Mouse (Mus musculus) embryonic facial prominence, embryonic 10.5 days (tissue): ENCODE measurements at regions not wholly inside any gene's neighbourhood (a gene's known extent, or its start where the extent isn't known, plus 50 kb on each side); places are given as distances from the start of the nearest gene placed in this dataset.

ENCODE experiments used
- DNase-seq: peaks from one replicate; pipeline ENCODE4 v3.0.0-alpha.2; 2017; ENCODE audit warnings: low spot score
- H3K27ac ChIP-seq: fragments of 300-500 bp; sonication (generic); replicated peaks from 2 replicates; pipeline ENCODE4 v1.5.1; 2016; ENCODE audit warnings: mild to moderate bottlenecking
- H3K27me3 ChIP-seq: fragments of 300-500 bp; sonication (generic); replicated peaks from 2 replicates; pipeline ENCODE4 v1.6.1; 2016; ENCODE audit warnings: low read depth, mild to moderate bottlenecking; ENCODE audit not compliant: poor library complexity, severe bottlenecking
- H3K36me3 ChIP-seq: fragments of 300-500 bp; sonication (generic); replicated peaks from 2 replicates; pipeline ENCODE4 v1.6.1; 2016; ENCODE audit warnings: mild to moderate bottlenecking, moderate library complexity
- H3K4me1 ChIP-seq: fragments of 300-500 bp; sonication (generic); 2 replicates; pipeline ENCODE4 v1.6.1; 2016
- H3K4me3 ChIP-seq: fragments of 300-500 bp; sonication (generic); 2 replicates; pipeline ENCODE4 v1.5.1; 2016; ENCODE audit warnings: mild to moderate bottlenecking, moderate library complexity
- H3K9me3 ChIP-seq: fragments of 300-500 bp; sonication (generic); 2 replicates; pipeline ENCODE4 v1.6.1; 2016; ENCODE audit warnings: mild to moderate bottlenecking
- WGBS: fragments of 180-500 bp; shearing (Covaris S2); methylation state at CpG from one replicate; pipeline ENCODE4 v1.1.7; 2016; 5-methylcytosine and 5-hydroxymethylcytosine counted together

- DNase-seq = no peak
- Histone ChIP-seq H3K36me3 (no peaks in the 10 kb centered on the region), H3K4me3 (no peak overlapping the region), H3K27ac (no peak overlapping the region), H3K4me1 (peaks cover 4% of the 10 kb centered on the region; the same call in 1 of the 2 replicates), H3K9me3 (no peaks in the 10 kb centered on the region), H3K27me3 (no peaks in the 10 kb centered on the region)
- 42% methylated on average over 5 of the region's 5 CpGs for WGBS
These were observed 642.3 kb downstream of the Stpg2 start for GRCm38 (mm10) chr3:139847826-139848225.

GRCm38 (mm10) chr3:139859966-139860635, 654.6 kb downstream of the Stpg2 start:
- H3K27ac ChIP-seq = peak overlapping the region; percentile 86
- peaks cover 24% of the 10 kb centered on the region for H3K4me1 ChIP-seq
- no peaks in the 10 kb centered on the region for H3K27me3 ChIP-seq
- no peaks in the 10 kb centered on the region for H3K36me3 ChIP-seq
- DNase-seq = peak; percentile 72
- 37% methylated on average over 16 of the region's 16 CpGs for WGBS
- peak overlapping the region; percentile 35 for H3K4me3 ChIP-seq
- no peaks in the 10 kb centered on the region for H3K9me3 ChIP-seq

DNA sequence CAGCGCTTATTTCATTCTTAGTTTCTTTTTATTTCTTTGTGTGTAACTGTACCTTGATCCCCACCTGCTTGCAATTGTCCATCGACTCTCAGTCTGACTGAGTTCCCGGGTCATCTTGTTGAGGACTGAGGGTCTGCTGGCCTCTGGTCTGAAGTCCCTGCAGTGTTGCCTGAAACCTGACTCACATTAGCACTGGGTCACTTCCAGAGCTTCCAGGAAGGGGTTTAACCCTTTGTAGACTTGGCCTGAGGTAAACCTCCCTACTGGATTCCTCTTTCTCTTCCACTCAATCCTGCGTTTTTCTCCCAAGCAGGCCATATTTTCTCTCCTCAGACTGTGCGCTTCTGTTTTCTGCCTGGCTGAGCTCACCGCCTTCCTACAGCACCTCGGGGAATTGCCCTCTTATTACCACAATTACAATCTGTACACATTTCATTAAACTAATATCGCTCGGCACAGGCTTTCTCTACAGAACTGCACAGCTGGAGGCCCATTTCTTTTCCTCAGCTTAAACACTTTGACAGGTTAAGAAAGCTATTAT, 655.4 kb downstream of the Stpg2 start:
- Histone ChIP-seq H3K9me3 (no peaks in the 10 kb centered on the region), H3K27me3 (no peaks in the 10 kb centered on the region), H3K4me1 (peaks cover 24% of the 10 kb centered on the region), H3K36me3 (no peaks in the 10 kb centered on the region), H3K27ac (peak overlapping the region; percentile 86), H3K4me3 (peak overlapping the region; percentile 35)
- WGBS = 17% methylated on average over 9 of the region's 9 CpGs
- DNase-seq = peak; percentile 72

DNA sequence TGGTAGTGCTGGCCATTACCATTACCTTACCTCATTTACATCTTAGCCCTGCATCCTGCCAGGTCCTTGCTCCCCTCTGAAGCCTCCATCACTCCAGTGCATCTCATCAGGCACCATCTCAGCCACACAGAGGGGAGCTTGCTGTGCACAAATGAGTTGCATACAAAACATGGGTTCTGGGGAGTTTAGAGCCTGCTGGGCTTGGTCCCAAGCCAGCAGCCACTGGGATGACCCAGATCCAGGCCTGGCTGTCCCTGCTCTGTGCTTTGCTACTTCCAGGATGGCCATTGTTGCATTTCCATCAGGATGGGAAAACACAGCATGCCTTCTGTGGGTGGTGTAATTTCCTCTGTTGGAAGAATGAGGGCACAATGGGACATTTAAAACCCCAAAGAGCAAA, 660.8 kb downstream of the Stpg2 start:
- Histone ChIP-seq H3K4me1 (peaks cover 5% of the 10 kb centered on the region), H3K27ac (0 out of 2 replicates have a peak overlapping the region, but pooled peaks have one; percentile 5)

GRCm38 (mm10) chr3:139867030-139867429, 661.5 kb downstream of the Stpg2 start:
- DNase-seq = no peak
- Histone ChIP-seq H3K4me1 (no peaks in the 10 kb centered on the region), H3K27ac (no peak overlapping the region), H3K36me3 (no peaks in the 10 kb centered on the region), H3K9me3 (no peaks in the 10 kb centered on the region), H3K27me3 (no peaks in the 10 kb centered on the region), H3K4me3 (no peak overlapping the region)
- 87% methylated on average over 4 of the region's 4 CpGs for WGBS

More for the DNA sequence above, 660.8 kb downstream of the Stpg2 start:
- Histone ChIP-seq H3K36me3 (no peaks in the 10 kb centered on the region), H3K9me3 (no peaks in the 10 kb centered on the region), H3K4me3 (no peak overlapping the region), H3K27me3 (no peaks in the 10 kb centered on the region)
- no peak for DNase-seq

GRCm38 (mm10) chr3:139867499-139867898, 662.0 kb downstream of the Stpg2 start:
- H3K27me3 ChIP-seq = no peaks in the 10 kb centered on the region
- 79% methylated on average over 3 of the region's 3 CpGs for WGBS

GRCm38 (mm10) chr3:139869779-139870178, 664.3 kb downstream of the Stpg2 start:
- H3K36me3 ChIP-seq = no peaks in the 10 kb centered on the region
- no peaks in the 10 kb centered on the region for H3K4me1 ChIP-seq
- no peak overlapping the region for H3K4me3 ChIP-seq
- WGBS = 87% methylated on average over 3 of the region's 3 CpGs
- DNase-seq = no peak
- H3K27me3 ChIP-seq = no peaks in the 10 kb centered on the region
- H3K27ac ChIP-seq = no peak overlapping the region
- no peaks in the 10 kb centered on the region for H3K9me3 ChIP-seq

More at GRCm38 (mm10) chr3:139867499-139867898, 662.0 kb downstream of the Stpg2 start:
- no peaks in the 10 kb centered on the region for H3K36me3 ChIP-seq
- DNase-seq = no peak
- no peaks in the 10 kb centered on the region for H3K4me1 ChIP-seq
- no peak overlapping the region for H3K27ac ChIP-seq
- no peak overlapping the region for H3K4me3 ChIP-seq
- H3K9me3 ChIP-seq = no peaks in the 10 kb centered on the region

DNA sequence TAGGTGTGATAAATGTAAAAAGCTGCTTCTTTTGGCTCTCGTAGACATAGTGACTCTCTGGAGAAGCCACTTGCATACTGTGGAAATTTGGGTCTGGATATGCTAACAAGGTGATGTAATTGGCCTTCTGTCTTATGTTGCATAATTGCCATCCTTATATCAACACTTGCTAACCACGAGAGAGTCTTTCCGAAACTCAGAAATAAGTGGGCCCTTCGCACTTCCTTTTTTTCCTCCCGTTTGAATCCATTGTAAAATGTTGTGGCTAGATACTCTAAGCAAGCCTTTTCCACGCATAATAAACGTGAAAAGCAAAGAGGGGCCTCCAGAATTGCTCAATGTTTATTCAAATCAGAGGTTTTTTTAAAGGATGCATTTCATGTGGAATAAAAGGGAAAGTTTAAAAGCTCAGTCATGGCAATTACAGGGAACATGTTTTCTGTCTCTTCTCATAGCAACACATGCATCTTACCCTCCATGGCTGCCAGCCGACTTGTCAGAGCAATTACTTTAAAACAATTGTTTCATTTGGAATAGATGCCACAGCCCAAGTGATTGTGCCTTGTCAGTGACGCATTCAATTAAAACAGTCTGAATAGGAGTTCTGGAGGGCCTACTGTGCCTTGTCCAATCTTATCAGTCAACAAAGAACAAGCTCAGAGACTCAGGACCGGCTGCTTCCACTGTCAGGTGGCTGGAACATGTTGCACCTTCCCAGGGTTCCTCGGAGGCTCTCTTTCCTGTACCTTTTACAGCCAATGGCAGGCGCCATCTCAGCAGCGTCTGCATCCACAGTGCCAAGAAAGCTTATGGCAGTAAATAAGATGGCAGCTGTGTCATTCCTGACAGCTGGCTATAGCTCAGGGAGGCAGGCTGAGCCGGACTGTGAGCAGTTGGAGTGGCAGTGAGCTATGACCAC, 680.7 kb downstream of the Stpg2 start:
- DNase-seq = no peak
- no peaks in the 10 kb centered on the region for H3K9me3 ChIP-seq
- peaks cover 8% of the 10 kb centered on the region for H3K4me1 ChIP-seq
- no peak overlapping the region for H3K4me3 ChIP-seq
- no peaks in the 10 kb centered on the region for H3K36me3 ChIP-seq
- H3K27ac ChIP-seq = peak overlapping the region; percentile 57; the same call in 1 of the 2 replicates
- 66% methylated on average over 14 of the region's 14 CpGs for WGBS
- H3K27me3 ChIP-seq = no peaks in the 10 kb centered on the region

DNA sequence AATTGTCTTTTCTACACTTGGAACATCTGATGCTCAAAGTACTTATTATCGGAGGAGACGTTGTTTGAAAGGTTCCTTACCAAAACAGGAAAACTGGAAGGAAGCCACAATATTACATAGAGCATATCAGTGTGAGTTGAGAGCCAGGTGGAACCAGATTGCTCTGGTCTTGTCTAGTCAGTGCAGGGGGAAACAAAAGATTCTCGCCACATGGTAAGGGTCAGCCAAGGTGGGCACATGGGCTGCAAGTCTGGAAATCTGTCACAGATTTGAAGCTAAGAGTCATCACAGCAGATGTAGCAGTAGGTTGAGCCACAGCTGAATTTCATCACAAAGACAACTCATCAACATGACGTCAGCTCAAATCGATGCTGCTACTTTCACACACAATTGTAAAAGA, 681.8 kb downstream of the Stpg2 start:
- Histone ChIP-seq H3K27me3 (no peaks in the 10 kb centered on the region), H3K4me3 (no peak overlapping the region), H3K4me1 (peaks cover 8% of the 10 kb centered on the region), H3K9me3 (no peaks in the 10 kb centered on the region), H3K27ac (no peak overlapping the region), H3K36me3 (no peaks in the 10 kb centered on the region)
- WGBS = 91% methylated on average over 5 of the region's 5 CpGs
- no peak for DNase-seq

- DNase-seq = no peak
- 79% methylated on average over 1 of the region's 1 CpGs for WGBS
- Histone ChIP-seq H3K27ac (no peak overlapping the region), H3K4me1 (peaks cover 8% of the 10 kb centered on the region), H3K4me3 (no peak overlapping the region), H3K36me3 (no peaks in the 10 kb centered on the region), H3K27me3 (no peaks in the 10 kb centered on the region), H3K9me3 (no peaks in the 10 kb centered on the region)
These were observed 683.0 kb downstream of the Stpg2 start for GRCm38 (mm10) chr3:139888537-139888936.

DNA sequence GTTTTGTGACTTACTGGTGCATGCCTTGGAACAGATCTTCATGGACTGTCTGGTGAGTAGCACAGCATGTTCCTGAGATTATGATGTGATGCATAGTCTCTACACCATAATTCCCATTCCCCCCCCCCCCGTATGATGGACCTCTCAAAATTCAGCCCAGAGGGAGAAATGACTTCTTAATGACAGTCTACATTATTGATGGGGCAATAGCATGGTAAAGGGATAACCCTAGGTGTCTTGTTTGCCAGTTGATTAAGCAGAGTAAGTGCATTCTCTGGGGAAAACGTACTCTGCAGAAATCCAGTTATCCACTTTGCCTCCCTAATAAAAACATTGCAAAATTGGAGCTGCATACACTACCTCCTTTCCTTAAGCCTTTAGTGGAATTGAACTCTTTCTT, 684.7 kb downstream of the Stpg2 start:
- Histone ChIP-seq H3K27me3 (no peaks in the 10 kb centered on the region), H3K27ac (no peak overlapping the region), H3K4me3 (no peak overlapping the region), H3K9me3 (no peaks in the 10 kb centered on the region), H3K4me1 (peaks cover 8% of the 10 kb centered on the region), H3K36me3 (no peaks in the 10 kb centered on the region)
- WGBS = 77% methylated on average over 2 of the region's 2 CpGs
- no peak for DNase-seq

- H3K9me3 ChIP-seq = no peaks in the 10 kb centered on the region
- peaks cover 6% of the 10 kb centered on the region; the same call in 1 of the 2 replicates for H3K4me1 ChIP-seq
- no peaks in the 10 kb centered on the region for H3K36me3 ChIP-seq
- 89% methylated on average over 5 of the region's 5 CpGs for WGBS
- DNase-seq = no peak
- H3K27ac ChIP-seq = no peak overlapping the region
- H3K27me3 ChIP-seq = no peaks in the 10 kb centered on the region
- no peak overlapping the region for H3K4me3 ChIP-seq
These were observed 692.4 kb downstream of the Stpg2 start for GRCm38 (mm10) chr3:139897894-139898293.
